14 mouse cellular contexts compared by ENCODE assay signal in the genomic region with DNA sequence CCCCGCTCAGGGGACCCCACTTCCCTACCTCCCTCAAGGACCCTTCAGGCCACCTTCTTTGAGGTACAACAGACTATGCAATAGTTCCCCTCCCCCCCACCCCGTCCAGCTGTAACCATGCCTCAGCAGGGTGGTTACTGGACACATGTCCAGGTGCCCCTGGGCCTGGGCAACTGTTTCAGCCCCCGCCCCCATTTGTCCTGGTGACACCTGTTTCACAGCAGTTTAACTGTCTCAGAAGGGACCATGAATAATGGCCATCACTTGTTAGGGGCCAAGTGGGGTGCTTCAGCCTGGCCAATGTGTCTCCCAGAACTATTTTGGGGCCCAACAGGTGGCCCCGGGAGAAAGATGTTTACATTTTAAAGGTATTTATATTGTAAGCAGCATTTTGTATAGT. TPM values are rescaled to one million over a fixed set of nuclear protein-coding genes. Genes with fewer than 3 reads are reported as not detected.
DNase-seq lines count a peak whose midpoint lies in the region; ATAC-seq and TF ChIP-seq lines count a peak whose summit lies in the region.
"Had no signal": no experiment of that assay in that cellular context is flagged by ENCODE, and none has a peak within 500 bp of the region (broad histone marks: within the 10 kb centered on the region; RNA-seq: fewer than 3 reads in every experiment).

No protein-coding gene starts in this region.

- 0 out of 2 replicates have a peak overlapping the region, but pooled peaks have one; percentile 9 for H3K4me3 ChIP-seq in heart, embryonic 10.5 days
- H3K4me3 ChIP-seq in kidney, embryonic 16.5 days (ENCODE audit: low read length): peak overlapping the region; percentile 69
- peak overlapping the region; percentile 64 for H3K4me3 ChIP-seq in embryonic facial prominence, embryonic 10.5 days
- H3K4me3 ChIP-seq in heart, postnatal 0 days (ENCODE audit: low read depth, low read length): no peak overlapping the region

- no peak for ATAC-seq in kidney, embryonic 16.5 days (ENCODE audit: low FRiP score, low TSS enrichment)
- ATAC-seq in heart, postnatal 0 days (ENCODE audit: insufficient read depth, low read depth): no peak
- ATAC-seq: forebrain, embryonic 14.5 days had no signal

- H3K9ac ChIP-seq in kidney, embryonic 16.5 days (replicated peaks; ENCODE audit: low read length): peak overlapping the region; percentile 78; the same call in 1 of the 2 replicates
- no peak overlapping the region for H3K9ac ChIP-seq in heart, postnatal 0 days (replicated peaks; ENCODE audit: low read depth, low read length)

- H3K27ac ChIP-seq in heart, embryonic 10.5 days: peak overlapping the region; percentile 72
- H3K27ac ChIP-seq in kidney, embryonic 16.5 days (ENCODE audit: low read length): peak overlapping the region; percentile 98
- peak overlapping the region; percentile 93 for H3K27ac ChIP-seq in embryonic facial prominence, embryonic 10.5 days (replicated peaks)
- peak overlapping the region; percentile 86; the same call in 1 of the 2 replicates for H3K27ac ChIP-seq in heart, postnatal 0 days (ENCODE audit: low read depth)

- H3K4me2 ChIP-seq in kidney, embryonic 16.5 days (replicated peaks; ENCODE audit: low read depth, low read length): peak overlapping the region; percentile 96
- no peak overlapping the region for H3K4me2 ChIP-seq in heart, postnatal 0 days (ENCODE audit: low read depth, low read length)

- H3K9me3 ChIP-seq in heart, embryonic 10.5 days: no peaks in the 10 kb centered on the region
- H3K9me3 ChIP-seq in kidney, embryonic 16.5 days (ENCODE audit: low read length): no peaks in the 10 kb centered on the region
- H3K9me3 ChIP-seq in embryonic facial prominence, embryonic 10.5 days: no peaks in the 10 kb centered on the region
- no peaks in the 10 kb centered on the region for H3K9me3 ChIP-seq in heart, postnatal 0 days (replicated peaks; ENCODE audit: control insufficient read depth, low read length)

- no peak for TF ChIP-seq CTCF in heart, postnatal 0 days (IDR thresholded peaks at IDR 0.05; ENCODE audit: low read depth)

- peaks cover 74% of the 10 kb centered on the region for H3K4me1 ChIP-seq in heart, embryonic 10.5 days
- H3K4me1 ChIP-seq in kidney, embryonic 16.5 days (ENCODE audit: insufficient read depth, low read length): peaks cover 71% of the 10 kb centered on the region
- peaks cover 87% of the 10 kb centered on the region for H3K4me1 ChIP-seq in embryonic facial prominence, embryonic 10.5 days
- H3K4me1 ChIP-seq in heart, postnatal 0 days (ENCODE audit: control insufficient read depth, insufficient read depth): peaks cover 15% of the 10 kb centered on the region

- no peak for TF ChIP-seq EP300 in heart, postnatal 0 days (IDR thresholded peaks at IDR 0.05; ENCODE audit: low read depth)

- 74% methylated on average over 4 of the region's 4 CpGs for WGBS in heart, embryonic 10.5 days
- 55% methylated on average over 4 of the region's 4 CpGs for WGBS in kidney, embryonic 16.5 days
- 61% methylated on average over 4 of the region's 4 CpGs for WGBS in embryonic facial prominence, embryonic 10.5 days
- 85% methylated on average over 4 of the region's 4 CpGs for WGBS in heart, postnatal 0 days

- peaks cover 38% of the 10 kb centered on the region for H3K27me3 ChIP-seq in heart, embryonic 10.5 days (ENCODE audit: insufficient read depth, poor library complexity, severe bottlenecking)
- peaks cover 7% of the 10 kb centered on the region; the same call in 1 of the 2 replicates for H3K27me3 ChIP-seq in kidney, embryonic 16.5 days (ENCODE audit: insufficient read depth, low read length)
- peaks cover 41% of the 10 kb centered on the region for H3K27me3 ChIP-seq in embryonic facial prominence, embryonic 10.5 days (replicated peaks; ENCODE audit: low read depth, poor library complexity, severe bottlenecking)
- H3K27me3 ChIP-seq in heart, postnatal 0 days (ENCODE audit: control insufficient read depth, insufficient read depth, low read length): peaks cover 8% of the 10 kb centered on the region; the same call in 1 of the 2 replicates

- no peak for DNase-seq in heart, embryonic 10.5 days (ENCODE audit: low spot score)
- no peak for DNase-seq in heart, postnatal 4 days
- DNase-seq in kidney, postnatal 4 days: no peak
- no peak for DNase-seq in embryonic facial prominence, embryonic 10.5 days (ENCODE audit: low spot score)
- DNase-seq in heart, postnatal 0 days (ENCODE audit: low spot score): no peak
- no peak for DNase-seq in cerebellum, adult 9-11 months
- DNase-seq in urinary bladder, adult 18-20 months (ENCODE audit: low spot score in 2 of 2): no peak
- DNase-seq: cerebellum, adult 18-20 months; embryo, embryonic 11 days; gastrocnemius, postnatal 10 days; right cerebral cortex, adult 18-20 months; thymus, postnatal 36 days had no signal

- H3K36me3 ChIP-seq in heart, embryonic 10.5 days: peaks cover 15% of the 10 kb centered on the region
- H3K36me3 ChIP-seq in kidney, embryonic 16.5 days (ENCODE audit: insufficient read depth, low read length): peaks cover 9% of the 10 kb centered on the region; the same call in 1 of the 2 replicates
- peaks cover 47% of the 10 kb centered on the region for H3K36me3 ChIP-seq in embryonic facial prominence, embryonic 10.5 days (replicated peaks)
- 0 out of 2 replicates have a peak, but pooled peaks cover 4% of the 10 kb centered on the region for H3K36me3 ChIP-seq in heart, postnatal 0 days (replicated peaks; ENCODE audit: control insufficient read depth, insufficient read depth, low read length)

RNA-seq across cellular contexts. Expression of a gene that starts 4.4 kb away (rescaled TPM):
- polyA plus RNA-seq in heart, embryonic 10.5 days (2016; fragmentation: Nextera tagmentation; extraction: Ambion mirVana): 21.8 and 42.2 TPM in 2 replicates
- total RNA-seq in heart, postnatal 4 days (2021): 1 to 10 TPM; 4.3 to 5.0 TPM
- polyA plus RNA-seq in kidney, embryonic 16.5 days (2015; fragmentation: Nextera tagmentation; extraction: Ambion mirVana): 40.8 and 49.3 TPM in 2 replicates
- 86.3 and 93.8 TPM in 2 replicates for polyA plus RNA-seq in embryonic facial prominence, embryonic 10.5 days (2016; fragmentation: Nextera tagmentation; extraction: Ambion mirVana)
- total RNA-seq in heart, postnatal 0 days (2014; rRNA removed; ENCODE audit: low replicate concordance): 1.5 TPM in 1 of 2 replicates, not detected in the other
- polyA plus RNA-seq in heart, postnatal 0 days (2015; fragmentation: Nextera tagmentation; extraction: Ambion mirVana): 6.0 and 7.0 TPM in 2 replicates

RNA-seq across cellular contexts. Expression of a gene that starts 49.7 kb away (rescaled TPM):
- 16.5 and 17.4 TPM in 2 replicates for polyA plus RNA-seq in heart, embryonic 10.5 days (2016; fragmentation: Nextera tagmentation; extraction: Ambion mirVana)
- 10 to 100 TPM; 25.1 to 27.5 TPM for total RNA-seq in heart, postnatal 4 days (2021)
- polyA plus RNA-seq in kidney, embryonic 16.5 days (2015; fragmentation: Nextera tagmentation; extraction: Ambion mirVana): 18.3 and 21.2 TPM in 2 replicates
- polyA plus RNA-seq in embryonic facial prominence, embryonic 10.5 days (2016; fragmentation: Nextera tagmentation; extraction: Ambion mirVana): 19.6 TPM in 2 replicates
- total RNA-seq in heart, postnatal 0 days (2014; rRNA removed; ENCODE audit: low replicate concordance): 17.2 and 17.6 TPM in 2 replicates
- polyA plus RNA-seq in heart, postnatal 0 days (2015; fragmentation: Nextera tagmentation; extraction: Ambion mirVana): 9.1 and 12.2 TPM in 2 replicates

RNA-seq across cellular contexts. Expression of a gene that starts 49.9 kb away (rescaled TPM):
- 71.2 and 90.0 TPM in 2 replicates for polyA plus RNA-seq in heart, embryonic 10.5 days (2016; fragmentation: Nextera tagmentation; extraction: Ambion mirVana)
- 10 to 100 TPM; 39.3 to 39.4 TPM for total RNA-seq in heart, postnatal 4 days (2021)
- 104 and 108 TPM in 2 replicates for polyA plus RNA-seq in kidney, embryonic 16.5 days (2015; fragmentation: Nextera tagmentation; extraction: Ambion mirVana)
- 133 and 142 TPM in 2 replicates for polyA plus RNA-seq in embryonic facial prominence, embryonic 10.5 days (2016; fragmentation: Nextera tagmentation; extraction: Ambion mirVana)
- total RNA-seq in heart, postnatal 0 days (2014; rRNA removed; ENCODE audit: low replicate concordance): 90.0 and 102 TPM in 2 replicates
- polyA plus RNA-seq in heart, postnatal 0 days (2015; fragmentation: Nextera tagmentation; extraction: Ambion mirVana): 63.6 and 73.9 TPM in 2 replicates
